Mouse (Mus musculus) urinary bladder, adult 18-20 months (tissue): ENCODE results near the gene Uap1.

Experiments used
- DNase-seq, 2 experiments: peaks; one replicate each; pipeline ENCODE4 v3.0.0; 2022; ENCODE audit warnings: low spot score in 2 of 2, mixed read lengths in 2 of 2

Gene Uap1

DNA sequence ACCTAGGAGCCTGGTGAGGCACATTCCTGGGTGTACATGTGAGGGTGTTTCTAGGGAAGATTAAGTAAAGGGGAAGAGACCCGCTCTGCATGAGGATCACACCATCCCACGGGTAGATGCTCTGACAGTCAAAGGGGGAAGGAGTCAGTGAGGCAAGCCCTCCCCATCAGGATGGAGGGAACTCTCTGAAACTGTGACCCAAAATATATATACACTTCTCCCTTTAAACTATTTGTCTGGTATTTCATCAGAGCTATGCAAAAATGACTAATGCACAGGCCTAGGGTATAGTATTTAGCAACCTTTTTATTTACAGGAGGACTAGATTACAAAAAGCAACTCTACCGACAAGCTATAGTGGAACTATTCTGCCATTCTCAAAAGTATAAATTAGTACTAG is 9.8 kb downstream of the Uap1 start:
- DNase-seq, result no peak

DNA sequence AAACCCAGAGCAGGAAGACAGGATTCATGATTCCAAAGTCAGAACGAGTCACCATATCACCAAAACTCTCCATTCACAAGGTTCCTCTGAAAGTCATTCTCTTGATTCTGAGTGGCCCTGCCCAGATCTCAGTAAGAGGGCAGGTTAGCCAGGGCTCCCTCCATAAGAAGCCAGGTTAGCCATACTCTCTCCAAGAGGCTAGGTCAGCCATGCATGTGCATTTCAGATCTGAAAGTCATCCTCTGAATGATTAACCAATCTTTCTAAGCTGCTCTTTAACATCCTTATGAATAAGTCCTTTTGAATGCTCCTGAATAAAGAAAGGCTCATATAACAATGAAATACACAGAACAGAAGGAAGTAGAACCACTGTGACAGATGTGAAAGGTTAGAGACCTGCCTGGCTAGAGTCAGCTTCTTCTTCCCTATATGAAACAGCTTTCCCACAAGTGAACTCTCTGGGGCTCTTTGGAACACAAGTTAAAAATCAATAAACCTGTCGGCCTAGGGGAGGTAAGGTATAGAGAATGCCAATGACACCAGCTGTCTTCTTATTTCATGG is 10.6 kb downstream of the Uap1 start:
- DNase-seq, result no peak

DNA sequence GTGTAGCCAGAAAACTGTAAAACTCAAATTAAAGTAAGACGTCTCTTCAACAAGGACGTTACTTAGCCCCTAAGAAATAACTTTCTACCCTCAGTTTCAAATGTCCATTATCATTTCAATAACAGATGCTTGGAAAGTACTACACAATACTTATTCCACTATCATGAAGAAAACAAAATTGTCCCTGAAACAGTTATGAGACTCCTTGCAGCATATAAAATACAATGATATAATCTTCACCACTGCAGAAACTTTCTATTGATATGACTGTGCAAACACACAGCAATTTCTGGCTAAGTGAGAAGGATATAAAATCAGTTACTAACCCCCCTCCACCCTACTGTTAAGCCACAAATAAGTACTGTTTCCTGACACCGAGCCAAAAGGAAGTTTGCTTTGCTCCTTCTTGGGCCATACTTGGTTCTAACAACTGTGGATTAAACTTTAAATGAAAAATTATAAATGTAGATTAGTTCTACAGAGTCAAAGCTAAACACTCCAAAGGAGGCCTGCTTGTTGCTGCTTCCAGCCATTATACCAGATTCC is 11.3 kb downstream of the Uap1 start:
- no peak for DNase-seq

DNA sequence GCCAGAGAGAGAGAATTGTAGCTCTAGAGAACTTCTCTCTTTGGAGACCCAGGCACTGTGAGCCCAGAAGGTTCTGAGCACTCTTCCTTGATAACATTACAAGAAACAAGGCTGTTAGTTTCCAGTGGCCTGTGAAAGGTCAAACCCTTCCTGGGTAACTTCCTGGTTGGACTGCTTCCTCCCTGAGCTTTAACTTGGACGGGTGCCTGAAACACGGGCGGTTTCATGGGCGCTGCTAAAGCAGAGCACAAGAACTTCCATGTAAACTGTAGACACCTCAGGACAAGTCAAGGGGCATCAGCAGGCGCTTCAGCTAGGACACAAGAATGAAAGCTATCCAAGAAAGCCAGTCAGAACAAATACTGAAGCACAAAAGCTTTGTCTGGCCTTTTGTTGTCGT is 12.9 kb downstream of the Uap1 start:
- DNase-seq, result no peak

DNA sequence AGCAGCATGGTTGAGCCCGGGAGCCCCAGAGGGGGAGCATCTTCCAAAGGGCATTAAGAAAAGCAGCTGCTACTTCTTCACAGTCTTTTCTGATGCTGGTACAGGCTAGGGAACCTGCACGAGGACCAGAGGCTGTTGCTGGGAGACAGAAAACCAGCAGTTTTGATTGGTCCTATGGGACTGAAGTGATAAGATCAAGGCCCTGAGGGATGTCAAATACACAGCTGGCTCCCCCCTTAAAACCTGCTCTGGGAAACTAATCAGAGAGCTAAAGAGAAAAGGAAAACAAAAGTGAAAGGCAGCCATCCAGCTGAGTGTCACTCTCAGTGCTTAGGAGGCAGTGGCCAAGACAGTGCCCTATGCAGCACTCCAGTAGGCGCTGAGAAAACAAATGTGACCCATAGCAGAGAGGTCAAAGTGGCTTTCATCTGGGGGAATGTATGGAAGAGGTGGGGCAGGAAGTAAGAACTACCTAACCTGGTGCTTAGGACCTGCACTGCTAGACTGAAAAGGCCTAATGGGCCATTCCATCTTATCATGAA is 14.3 kb downstream of the Uap1 start:
- DNase-seq, result no peak

DNA sequence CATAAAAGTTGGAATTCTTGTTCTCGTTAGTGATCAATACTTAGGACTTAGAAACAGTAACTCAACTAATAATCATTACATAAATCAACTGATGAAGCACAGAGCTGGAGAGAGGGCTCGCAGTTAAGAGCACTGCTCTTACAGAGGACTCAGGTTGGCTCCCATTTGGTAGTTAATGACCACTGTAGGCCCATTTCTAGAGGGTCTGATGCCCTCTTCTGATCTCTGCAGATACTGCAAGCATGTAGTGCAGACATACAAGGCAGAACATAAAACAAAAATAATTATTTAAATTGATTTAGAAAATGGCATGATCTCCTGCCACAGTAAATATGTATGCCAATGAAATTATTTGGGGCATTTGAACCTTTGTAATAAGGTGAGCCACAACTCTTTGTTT is 15.1 kb downstream of the Uap1 start:
- DNase-seq, result no peak

DNA sequence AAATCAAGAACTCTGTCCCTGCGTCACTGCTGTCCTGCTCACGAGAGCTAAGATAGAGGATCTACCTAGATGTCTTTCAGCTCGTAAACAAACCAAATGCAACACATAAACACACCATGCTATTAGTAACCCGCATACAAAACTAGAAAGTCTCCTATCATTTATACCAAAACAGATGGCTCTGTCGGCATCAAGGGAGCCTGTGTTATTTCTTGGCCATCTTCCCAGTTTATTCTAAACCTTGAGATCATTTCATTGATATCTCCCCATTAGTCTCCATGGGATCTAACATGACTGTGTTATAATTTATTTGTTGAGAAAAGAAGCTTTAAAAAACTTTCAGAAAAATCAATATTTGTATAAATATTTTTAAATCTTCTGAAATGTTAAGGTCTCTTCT is 19.0 kb downstream of the Uap1 start:
- DNase-seq, result no peak

DNA sequence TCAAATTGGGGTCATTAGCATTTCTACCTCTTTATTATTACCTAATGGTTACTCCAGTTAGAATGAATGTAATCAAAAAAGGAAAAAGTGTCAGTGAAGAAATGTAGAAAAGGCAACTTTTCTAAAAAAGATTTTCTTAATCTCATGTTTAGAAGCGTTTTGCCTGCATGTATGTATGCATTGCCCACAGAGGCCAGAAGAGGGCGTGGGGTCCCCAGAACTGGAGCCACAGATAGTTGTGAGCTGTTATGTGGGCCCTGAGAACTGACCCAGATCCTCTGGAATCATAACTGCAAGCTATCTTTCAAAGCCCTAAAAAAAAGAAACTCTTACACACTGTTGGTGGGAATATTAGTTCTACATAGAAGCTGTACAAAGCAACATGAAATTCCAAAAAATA is 19.5 kb downstream of the Uap1 start:
- DNase-seq, result no peak

DNA sequence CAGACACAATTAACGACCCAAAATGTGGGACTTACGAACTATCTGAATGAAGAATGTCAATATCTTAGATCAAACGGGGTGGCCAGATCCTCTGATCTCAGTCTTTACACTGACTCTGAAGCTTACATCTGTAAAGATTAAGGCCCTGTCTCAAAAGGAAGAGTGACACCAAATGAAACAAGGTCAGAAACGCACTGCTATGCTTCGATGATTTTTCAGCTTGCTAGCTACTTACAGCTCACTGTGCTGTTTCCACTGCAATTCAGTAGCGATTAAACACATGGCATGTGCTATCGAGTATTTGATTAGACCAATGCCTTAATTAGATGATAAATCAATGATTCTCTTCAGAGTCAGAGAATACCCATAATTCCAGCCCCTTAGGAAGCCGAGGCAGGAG is 20.8 kb downstream of the Uap1 start:
- DNase-seq, result no peak

DNA sequence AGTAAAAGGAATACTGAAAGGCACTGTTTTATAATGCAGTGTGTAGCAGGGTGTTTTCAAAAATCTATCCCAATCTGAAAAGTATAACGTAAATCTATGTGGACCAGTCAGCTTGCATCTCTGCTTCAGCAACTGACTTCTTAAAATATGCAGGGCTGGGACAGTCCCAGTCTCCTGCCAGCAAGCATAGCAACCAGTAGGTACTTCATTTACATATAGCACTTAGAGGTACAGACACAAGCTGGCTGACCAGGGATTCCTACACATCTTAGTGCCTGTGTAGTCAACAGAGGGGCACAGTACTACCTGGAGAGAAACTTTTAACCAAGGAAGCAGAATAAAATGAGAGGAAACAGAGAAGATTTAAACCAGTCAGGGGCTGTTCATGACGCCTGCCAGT is 22.2 kb downstream of the Uap1 start:
- DNase-seq, result no peak

DNA sequence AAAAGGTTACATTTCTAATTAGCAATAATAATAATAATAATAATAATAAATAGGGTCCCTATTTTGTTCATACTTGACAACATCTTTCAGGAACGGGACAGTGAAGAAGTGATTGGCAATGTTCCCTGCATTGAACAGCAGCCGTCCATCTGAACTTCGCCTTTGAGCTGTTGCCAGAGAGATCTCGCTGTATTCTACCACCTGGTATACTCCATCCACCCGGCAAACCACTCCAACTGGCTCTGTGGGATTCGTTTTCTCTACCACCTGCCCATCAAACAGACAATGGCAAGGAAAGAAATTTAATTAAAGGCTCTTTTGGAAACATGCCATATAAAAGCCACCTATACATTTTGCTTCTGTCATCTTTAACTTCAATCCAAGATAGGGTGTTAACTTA is 23.9 kb downstream of the Uap1 start:
- no peak for DNase-seq

DNA sequence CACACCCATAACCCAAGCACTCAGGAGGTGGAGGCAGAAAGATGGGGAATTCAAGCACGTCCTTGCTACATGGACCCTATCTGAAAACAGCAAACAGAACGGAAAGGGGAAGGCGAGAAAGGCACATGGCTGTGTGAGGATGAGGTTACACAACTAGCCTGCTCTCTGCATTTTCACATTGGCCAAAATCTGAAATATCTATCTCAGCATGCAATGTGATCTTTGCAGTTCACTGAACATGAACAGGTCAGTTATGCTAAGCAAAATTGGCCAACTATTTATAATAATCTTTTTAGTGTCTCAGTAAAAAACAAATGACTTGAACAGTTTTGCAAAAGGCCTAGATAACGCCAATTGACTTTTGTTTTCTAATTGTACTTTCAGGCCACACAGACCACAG is 25.0 kb downstream of the Uap1 start:
- no peak for DNase-seq

DNA sequence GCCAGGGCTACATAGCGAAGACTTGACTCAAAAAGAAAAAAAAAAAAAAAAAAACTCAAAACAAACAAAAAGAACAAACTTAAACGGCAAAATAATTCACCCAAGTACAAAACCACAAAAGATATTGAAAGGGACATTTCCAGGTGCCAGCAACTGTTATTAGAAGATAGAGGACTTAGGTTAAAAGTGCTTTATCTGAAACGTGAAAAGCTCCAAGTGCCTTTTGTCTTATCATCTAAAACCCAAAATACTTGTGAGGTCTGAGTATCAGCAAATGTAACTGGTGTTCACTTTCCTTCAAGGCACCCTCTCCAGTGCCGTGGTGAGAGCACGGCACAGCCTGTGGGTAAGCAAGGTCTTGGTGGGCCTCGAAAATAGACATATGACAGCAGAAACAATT is 26.2 kb downstream of the Uap1 start:
- DNase-seq, result no peak

DNA sequence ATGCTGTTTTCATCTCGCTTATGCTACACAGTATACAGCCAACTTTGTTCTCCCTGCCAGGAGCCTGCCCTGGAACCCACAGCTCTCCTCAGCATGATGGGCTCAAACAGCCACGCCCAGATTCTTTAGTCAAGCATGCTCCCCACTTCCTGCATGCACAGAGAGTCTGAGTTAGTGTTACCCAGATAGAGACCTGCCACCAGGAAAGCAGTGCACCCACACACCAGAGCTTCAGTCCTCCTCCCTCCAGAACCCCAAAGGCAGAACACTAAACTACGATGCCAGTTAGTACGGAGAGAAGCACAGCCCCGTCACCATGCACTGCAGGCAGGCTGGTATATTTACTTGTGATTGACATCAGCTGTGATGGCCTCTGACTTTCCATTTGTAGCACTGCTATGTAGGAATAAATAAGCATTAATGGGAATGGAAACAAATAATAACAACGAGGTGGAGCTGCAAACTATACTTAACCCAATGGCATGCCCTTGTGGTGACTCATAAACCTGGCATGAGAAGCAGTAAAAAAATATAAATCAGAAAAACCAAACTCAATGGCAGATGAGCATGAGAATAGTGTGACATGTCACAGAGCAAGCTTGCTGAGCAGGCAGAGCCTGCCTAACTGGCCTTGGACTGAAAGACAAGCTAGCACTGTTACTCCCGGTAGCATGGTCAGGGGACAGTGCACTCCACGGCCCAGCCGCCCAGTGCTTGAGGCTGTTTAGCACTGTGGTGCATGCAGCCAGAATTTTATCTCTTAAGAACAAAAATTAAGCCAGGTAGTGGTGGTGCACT is 26.9 kb downstream of the Uap1 start:
- peak; percentile 39 to 49 for DNase-seq

DNA sequence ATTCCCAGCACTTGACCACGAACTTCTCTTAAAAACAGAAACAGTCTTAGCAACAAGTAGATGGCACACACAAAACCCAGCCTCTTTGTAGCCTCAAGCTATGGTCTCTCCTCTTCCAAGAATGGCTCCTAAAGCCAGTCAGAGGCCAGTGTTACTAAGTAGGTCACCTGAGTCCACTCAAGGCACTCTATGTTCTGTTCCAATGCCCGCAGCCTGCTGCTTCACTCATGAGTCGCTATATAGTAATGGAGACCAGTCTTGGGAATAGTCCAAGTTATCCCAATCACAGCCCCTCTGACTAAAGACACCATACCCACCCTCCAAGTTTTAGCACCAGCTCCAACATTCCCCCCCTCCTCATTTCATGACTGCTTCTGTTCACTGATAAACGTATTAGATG is 29.2 kb downstream of the Uap1 start:
- no peak for DNase-seq

DNA sequence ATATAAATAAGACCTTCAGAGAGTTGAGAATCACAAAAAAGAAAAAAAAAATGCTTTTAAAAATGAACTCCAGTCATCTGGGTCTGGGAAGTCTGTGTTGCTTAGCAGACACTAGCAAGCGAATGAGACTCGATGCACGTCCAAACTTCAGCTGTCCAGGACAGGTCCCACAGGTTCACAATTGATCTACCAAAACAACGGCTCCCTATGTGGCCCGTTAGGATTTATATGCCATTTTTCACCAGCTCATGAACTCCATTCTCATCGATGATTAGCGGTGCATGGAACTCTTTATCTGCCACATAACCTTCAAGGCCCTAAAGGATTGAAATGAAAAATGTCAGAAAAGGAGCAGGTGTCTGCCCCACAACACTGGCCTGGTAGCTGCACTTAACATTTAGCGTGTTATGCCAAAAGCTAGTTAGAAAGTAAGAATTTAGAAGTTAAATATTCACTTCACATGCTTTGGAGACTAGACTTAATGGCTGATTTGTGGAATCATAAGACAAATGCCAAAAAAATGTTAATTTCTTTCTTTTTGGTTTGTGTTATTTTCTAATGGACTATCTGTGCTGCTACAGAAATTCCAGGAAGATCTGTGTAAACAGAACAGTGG is 32.4 kb downstream of the Uap1 start:
- no peak for DNase-seq

DNA sequence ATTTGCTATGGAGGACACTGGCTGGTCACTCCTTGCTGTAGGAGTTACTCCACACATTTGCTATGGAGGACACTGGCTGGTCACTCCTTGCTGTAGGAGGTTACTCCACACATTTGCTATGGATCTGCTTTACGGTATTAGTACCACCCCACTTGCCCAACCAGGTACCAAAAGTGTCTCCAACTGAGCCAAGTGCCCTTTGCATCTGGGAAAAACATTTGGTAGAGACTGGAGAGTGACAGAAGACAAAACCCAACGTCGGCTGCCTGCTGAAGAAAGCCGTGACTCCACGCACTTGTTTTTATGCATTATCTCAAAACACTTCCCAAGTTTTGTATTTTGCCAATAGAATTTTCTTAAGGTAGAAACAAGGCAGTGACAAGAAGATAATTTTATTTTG is 33.1 kb downstream of the Uap1 start:
- DNase-seq, result no peak

DNA sequence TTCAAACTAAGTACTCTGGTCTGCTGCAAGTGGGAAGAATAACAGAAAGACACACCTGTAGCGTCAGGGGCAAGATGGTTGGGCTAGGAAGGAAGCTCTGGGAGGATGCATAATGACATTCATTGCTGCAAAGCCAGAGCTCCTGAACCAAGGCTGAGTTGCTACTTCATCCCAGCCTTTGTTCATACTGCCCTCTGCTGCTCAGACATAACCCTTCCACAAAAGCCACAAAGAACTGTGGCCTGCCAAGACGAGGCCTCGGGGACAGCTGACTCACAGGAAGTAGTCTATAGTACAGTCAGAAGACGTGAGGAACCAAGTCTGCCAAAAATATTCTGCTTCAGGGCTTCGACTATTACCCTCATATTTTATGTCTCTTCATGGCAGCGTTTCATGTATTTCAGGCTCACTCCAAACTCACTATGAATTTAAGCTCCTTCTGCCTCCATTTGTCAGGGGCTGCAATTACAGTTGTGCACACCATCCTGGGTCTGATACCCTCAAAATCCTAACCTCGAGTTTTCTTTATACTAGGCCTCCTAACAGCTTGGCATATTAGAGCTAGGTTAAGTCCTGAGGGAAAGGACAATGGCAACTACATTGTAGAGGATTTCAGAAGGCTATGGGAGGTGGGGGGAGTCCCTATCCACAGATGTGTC is 38.3 kb downstream of the Uap1 start:
- peak; percentile 43 to 72 for DNase-seq

DNA sequence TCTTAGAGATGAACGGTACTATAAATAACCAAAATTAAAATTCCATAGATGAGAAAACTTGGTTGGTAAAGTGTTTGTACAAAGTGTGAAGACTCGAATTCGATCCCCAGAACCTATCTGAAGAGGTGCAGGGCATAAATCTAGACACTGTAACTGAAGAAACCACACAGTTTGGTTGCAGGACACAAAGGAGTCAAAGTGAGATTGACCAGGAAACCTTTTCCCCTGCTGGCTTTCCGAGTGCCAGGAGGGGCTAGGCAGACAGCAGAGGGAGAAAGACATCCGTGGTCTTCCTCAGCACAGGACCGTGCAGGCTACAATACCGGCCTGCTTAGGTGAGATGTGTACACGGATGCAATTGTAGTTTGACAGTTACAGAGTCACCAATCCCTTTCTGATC is 40.5 kb downstream of the Uap1 start:
- DNase-seq, result no peak

DNA sequence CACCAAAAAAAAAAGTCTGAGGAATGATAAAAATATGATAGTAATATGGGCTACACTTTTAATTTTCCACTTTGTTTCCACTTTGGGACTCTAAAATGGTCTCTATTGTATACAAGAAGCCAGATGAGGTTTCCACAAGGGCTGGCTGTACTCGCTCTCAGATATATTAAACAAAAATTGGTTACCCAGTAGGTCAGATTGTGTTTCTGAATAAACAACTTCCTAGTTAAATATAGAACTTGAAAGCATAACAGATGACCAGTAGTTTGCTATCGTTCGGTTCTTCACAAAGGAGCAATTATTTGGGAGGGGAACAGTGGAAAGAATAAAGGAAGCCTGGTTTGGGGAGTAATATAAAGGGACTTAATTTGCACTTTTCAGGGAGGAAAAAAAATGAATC is 43.8 kb downstream of the Uap1 start:
- DNase-seq, result no peak

DNA sequence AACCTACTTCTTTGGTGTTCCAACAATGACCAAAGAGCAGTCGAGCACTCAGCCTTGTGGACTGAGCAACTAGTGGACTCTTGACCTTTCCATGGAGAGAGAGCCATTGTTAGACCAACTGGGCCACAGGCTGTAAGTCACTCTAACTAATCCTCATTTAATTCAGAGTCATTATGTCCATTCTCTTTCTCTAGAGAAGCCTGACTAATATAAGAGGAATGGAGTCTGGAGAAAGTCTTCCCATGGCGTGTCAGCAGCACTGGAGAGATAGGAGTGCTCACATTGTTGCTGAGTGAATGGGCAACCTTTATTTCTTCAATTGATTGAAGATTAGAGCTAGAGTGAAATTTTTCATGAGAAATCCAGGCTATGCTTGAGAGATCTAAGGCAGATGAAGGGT is 50.1 kb downstream of the Uap1 start:
- no peak for DNase-seq

DNA sequence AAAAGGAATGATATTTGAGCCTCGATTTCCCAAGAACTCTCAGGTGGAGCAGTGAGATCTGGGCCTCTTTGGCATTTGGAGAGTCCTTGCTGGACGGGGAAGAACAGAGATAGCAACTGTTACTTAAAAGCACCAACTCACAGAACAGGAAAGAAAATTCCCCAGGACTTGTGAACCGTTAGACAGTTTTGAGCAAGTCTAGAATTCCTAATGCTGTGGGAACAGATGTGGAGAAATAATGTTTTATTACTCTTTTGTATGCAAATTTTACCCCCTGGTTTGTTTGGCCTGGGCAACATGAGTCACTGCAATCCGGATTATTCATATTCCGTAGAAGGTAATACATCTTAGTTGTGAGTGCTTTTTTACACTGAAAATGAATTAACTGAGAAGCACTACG is 61.1 kb downstream of the Uap1 start:
- DNase-seq, result no peak
